Mouse (Mus musculus) thymus, postnatal 4 days (tissue): ENCODE measurements around the gene Cacnb3.

Experiments used
- DNase-seq: peaks from one replicate; pipeline ENCODE4 v3.0.0; 2021

Gene Cacnb3

DNA sequence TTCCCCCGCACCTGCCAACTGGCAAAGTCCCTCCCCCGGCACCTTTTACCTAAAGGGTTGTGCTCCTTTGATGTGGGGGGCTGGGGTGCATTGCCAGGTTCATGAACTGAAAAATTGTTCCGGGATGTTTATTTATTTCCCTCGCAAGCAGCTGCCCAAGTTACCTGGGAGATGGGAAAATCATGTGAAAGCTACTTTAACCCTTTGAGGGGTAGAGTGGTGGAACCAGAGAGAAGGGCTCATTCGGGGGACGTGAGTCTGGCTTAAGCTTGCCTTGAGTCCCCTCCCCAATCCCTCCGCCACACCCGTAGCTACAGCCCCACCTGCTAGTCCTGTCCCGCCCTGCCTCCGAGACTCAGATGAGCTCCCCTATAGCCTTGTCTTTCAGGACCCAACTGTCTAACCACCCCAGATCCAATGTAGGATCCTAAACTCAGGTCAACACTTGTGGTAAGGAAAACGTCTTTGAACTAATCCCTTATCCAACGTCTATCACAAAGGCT is 20.5 kb upstream of the Cacnb3 start:
- DNase-seq: peak; percentile 67

DNA sequence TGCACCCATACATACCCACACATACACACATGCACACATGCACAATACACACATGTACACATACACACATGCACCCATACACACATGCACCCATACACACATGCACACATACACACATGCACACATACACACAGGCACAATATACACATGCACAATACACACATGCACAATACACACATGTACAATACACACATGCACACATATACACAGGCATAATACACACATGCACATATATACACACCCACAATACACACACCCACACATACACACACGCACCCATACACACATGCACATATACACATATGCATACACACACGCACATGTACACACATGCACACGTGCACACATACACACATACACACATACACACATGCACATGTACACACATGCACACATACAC is 18.4 kb upstream of the Cacnb3 start:
- DNase-seq: no peak

DNA sequence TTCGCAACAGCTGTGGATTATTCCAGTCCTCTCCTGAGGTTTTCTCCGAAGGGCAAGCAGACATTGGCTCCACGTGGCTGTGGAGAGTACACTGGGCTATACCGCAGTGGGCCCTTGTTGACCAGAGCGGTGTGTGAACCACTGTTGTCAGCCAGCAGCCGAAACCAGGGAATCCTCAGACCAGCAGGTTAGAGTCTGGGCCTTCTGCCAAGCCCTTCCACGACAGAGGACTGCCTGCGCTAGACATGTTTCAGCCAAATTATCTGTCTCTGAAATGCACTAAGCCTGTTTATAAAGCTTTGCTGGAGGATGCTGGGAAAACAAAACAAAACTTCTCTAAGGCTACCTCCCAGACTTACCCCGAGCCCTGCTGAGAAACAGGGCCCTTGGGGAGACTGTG is 16.1 kb upstream of the Cacnb3 start:
- DNase-seq: no peak

DNA sequence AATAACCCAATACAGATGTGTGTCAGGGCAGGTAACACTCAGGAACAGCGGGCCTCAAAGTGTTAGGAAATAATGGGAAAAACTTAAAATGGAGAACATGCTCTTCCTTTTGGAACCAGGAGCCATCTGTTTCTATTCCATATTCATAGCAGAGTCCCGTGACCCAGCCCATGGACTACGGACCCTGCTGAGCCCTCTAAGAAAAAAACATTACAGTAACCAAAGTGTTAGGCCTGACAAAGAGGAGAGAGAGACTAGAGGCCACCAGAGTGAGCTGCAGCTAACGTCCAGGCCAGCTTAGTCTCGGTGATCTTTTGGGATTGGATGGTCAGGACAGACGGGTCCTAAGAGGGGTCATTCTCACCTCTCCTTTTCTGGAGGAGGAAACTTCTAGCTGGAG is 15.7 kb upstream of the Cacnb3 start:
- DNase-seq: no peak

DNA sequence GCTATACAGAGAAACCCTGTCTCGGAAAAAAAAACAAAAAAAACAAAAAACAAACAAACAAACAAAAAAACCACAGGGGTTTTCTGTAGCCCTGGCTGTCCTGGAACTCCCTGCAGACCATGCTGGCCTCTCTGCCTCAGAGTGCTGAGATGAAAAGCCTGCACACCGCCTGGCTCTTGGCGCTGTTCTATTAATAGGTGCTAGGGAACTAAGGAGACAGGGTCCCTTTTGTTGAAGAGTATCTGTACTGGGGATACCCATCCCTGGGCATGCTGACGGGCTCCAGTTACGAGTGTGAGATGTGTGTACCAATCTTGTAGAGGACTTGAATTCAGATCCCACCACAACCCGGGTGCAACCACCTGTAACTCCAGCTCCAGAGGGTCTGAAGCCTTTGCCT is 14.9 kb upstream of the Cacnb3 start:
- no peak for DNase-seq

DNA sequence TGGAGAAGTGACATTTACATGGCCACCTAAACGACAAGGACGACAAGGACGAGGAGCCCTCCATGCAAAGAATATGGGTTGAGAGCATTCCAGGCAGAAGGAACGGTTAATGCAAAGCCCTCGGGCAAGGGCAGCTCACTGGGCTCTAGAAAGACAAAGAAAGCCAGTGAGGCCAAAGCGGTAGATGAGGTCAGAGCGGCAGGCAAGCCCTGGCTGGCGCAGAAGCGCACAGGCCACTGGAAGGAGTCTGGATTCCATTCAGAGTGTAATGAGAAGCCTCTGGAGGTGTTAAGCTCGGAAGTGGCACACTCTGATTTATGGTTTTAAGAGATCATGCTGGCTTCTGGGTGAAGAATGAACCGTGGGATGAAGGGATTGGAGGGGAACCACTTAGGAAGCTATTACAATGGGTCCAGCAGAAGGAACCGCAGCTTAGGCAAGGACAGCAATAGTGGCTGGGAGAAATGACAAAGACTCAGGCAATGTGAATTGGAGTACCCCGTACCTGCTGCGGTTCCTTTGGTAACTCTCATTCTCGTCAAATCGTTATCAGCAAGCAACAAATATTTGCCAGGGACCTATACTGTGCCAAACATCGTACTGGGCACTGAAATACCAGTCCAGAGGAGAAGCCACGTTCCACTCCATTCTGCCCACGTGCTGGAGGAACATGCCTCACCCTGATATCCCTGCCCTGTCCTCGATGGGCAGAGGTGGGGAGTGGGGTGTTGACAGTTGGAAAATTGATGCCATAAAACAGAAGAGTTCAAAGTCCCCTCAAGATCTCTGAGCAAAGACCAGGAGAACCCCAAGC is 14.1 kb upstream of the Cacnb3 start:
- no peak for DNase-seq

DNA sequence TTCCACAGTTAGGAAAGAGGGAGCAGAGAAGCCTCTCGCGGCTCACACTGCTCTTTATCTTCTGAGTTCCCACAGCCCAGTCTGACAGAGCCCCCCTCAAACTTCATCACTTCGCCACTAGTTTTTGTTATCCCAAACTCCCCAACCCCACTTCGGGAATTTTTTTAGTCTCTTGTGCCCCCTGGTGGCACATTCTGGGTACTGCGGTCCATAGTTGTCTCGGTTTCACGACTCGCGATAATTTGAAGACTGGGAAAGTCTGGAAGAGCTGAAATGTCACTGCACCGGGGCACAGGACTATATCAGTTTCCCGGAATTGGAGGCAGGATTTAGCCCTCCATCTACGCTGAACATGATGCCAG is 13.5 kb upstream of the Cacnb3 start:
- peak; percentile 78 for DNase-seq

DNA sequence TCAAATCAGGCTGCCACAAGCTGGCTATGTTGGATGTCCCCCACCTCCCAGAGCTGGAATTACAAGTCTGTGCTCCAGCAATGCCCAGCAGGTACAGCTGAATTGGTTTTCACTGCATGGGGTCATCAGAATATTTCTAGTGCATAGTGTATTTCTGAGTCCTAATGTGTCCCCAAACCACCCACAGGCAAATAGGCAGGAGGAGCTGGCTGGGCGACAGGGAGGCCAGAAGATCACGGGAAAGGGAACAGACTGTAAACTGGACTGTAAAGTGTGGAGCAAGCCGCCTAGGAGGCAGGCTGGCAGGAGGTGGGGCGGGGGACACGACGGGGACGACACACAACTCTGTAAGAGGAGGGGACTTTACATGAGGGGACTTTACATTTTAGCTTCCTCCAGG is 8.4 kb upstream of the Cacnb3 start:
- DNase-seq: peak; percentile 54

DNA sequence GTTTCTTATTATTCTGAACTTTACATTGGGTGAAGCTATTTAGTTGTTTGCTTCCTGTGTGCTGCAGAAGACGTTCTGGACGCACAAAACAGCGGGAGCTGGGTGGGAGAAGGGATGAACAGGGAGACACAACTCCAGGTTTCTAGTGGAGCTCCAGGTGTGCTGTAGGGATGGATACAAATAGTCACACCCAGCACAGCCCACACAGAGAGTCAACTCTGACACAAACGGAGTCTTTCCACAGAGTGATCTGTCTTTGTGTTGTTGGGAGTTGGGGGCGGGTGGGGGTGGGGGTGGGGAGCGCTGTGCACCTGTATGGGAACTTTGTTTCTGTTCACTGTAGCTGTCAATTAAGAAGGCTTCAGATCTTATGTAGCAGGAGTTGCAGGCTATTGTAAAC is 7.9 kb upstream of the Cacnb3 start:
- peak; percentile 49 for DNase-seq

DNA sequence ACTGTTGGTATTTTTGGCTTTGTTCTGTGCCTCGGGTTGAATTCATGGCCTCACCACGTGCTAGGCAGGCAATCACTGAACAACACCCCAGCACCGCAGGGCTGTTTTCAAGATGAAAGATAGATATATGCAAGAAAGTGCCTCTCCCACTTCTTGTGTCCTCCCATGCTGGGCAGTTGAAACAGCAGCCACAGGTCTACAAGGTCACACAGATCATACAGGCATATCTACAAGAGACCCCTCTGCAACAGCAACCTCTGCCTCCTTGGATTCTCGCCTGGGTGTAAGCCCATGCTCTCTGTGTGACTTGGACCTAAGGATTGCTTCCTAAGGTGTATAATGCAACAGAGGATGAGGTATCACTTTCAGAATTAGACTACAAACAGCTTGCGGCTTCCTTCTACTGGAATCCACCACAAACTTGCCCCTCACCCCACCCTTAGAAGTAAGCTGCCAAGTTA is 7.2 kb upstream of the Cacnb3 start:
- DNase-seq: no peak

DNA sequence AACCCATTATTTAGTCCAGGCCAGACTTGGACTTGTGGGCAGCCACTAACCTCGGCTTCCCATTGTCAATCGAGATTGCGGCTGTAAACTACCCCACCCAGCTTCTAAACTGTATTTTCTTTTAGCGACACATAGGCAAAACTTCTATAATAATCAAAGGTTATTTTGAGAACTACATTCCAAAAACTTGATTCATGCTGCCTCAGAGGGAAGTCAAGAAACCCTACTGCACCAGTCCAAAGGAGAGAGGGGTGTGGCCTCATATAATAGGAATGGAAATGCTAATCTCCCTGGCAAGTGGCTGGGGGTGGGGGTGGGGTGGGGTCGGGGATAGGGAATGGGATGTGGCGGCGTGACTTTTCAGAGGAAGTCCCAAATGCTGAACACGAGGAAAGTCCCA is 4.6 kb upstream of the Cacnb3 start:
- no peak for DNase-seq

DNA sequence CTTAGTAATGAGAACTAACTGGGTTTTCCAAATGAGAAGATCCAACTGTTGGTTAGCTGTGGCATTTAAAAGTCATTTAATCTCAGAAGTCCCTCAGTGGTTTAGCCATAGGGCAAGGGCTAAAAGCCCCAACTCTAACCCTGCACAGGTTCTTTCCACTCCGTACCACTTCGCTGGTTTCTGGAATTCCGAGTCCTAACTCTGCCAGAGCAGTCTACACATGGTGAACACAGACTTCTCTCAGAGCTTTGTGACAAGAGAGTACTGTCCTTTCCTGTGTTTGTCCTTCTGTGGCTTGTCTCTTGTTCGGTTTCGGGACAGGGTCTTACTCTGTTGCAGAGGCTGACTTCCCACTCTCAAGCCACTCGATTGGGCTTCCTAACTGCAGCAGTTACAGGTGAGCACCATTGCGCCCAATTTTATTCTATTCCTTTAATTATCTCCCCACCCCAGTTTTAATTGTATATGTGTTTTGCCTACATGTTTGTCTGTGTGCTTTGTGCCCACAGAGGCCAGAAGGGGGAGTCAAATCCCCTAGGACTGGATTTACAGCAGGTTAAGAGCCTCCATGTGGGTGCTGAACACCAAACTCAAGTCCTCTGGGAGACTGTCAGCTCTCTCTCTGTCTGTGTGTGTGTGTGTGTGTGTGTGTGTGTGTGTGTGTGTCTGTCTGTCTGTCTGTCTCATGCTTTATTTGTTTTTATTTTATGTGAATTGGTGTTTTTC is 4.0 kb upstream of the Cacnb3 start:
- no peak for DNase-seq

DNA sequence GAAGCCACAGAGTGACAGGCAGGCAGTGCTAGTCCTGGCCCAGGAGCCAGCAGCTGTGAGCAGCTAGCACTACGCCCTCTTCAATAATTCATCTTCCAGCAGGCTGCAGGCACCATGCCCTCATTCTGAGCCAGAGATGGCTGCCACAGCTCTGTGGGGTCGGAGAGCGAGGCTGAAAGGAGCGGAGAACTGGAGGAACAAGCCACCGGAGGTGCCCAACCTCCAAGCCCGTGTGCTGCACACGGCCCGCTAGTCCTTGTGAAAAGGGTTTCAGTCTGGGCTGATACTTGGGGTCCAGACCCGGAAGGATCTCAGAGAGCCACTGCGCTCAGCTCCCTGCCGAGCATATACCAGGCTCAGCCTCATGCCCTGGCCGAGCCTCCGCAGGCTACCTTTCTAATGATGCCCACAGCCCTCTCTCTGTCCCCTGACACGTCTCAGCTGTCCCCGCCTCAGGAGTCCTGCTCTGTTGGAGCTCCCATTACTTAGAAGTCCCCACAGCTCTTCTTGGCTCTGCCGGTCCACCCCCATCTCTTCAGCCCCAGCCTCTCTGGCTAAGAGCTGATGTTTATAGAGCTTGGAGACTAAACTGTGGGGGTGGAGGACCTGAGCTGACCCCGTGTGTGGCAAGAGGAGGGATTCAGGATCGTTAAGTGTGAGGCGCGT is 1.9 kb upstream of the Cacnb3 start:
- no peak for DNase-seq

DNA sequence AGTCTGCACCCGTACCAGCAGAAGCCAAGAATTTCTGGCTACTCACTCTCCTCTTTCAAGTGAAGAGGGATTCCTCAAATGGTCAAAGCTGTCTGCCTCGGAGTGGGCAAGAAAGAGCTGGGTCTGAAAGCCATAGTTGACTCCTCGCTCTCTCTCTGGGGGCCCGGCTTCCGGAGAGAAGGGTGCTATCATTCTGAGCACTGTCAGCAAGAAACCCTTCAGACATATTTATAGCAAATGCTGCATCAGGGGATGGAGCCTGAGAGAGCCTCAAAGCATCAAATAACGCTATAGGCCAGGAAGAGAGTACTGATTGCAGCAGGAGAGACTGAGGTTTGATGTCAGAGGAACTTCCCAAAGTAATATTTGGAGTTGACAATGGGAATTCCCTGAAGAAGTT is 1.2 kb upstream of the Cacnb3 start:
- no peak for DNase-seq

DNA sequence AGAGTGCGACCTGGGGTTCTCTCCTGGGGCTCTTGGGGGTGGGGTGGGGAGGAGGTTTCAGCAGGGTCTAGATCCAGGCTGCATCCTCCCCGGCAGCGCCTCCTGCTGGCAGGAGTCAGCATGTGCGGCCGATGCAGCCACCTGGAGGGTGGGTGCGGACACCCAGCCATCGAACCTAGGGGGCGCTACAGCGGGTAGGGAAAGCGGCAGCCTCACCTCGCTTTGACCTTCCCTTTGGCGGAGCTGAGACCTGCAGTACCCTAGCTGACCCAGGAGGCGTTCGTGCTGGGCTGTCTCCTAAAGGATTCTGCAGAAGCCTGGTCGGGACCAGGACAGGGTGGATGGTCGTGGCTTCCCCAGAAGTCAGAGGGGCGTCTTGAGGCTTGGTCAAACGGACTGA is 853 bp downstream of the Cacnb3 start:
- DNase-seq: peak; percentile 97

DNA sequence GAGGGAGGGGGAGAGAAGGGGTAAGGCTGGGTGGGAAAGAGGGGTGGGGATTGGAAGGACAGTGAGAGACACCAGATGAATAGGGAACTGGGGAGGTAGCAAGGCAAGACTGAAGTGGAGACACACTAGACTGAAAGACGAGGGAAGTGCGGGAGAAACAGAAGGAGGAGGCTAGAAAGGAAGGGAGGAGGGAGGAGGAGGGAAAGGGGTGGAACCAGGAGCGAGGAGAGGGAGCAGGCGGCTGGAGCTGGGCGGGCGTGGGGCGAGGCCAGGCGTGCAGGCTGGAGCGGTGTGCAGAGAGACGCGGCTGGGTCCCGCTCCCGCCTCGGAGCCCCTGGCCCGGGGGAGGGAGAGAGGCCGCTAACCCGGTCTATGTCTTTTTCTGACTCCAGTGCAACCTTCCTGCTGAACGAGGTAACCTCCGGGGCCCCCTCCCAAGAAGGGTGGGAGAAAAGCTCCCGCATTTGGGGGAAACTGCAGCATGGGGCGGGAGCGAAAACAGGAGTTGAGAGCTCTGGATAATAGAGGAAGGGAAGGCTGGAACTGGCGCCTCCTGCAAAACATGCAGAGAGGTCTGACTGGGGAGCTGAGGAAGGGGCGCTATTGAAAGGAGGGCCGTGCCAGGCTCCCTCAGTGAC is 1.6 kb downstream of the Cacnb3 start:
- DNase-seq: peak; percentile 49

DNA sequence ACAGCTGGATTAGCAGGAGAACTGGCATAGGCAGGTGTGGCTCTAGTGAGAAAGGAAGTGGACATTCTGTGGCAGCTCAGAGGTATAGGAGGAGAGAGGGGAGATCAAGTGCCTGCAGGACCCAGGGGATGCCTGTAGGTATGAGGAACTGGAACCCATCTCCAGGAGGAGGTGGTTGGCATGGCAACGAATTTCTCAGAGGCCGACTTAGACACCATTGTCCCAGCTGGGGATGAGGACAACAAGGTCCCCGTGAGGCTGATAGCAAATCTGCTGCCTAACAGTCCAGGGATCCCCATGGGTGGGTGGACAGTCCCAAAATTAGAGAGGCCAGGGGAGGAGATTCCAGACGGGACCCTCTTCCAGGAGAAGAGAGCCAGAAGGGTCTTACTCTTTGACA is 2.3 kb downstream of the Cacnb3 start:
- no peak for DNase-seq

DNA sequence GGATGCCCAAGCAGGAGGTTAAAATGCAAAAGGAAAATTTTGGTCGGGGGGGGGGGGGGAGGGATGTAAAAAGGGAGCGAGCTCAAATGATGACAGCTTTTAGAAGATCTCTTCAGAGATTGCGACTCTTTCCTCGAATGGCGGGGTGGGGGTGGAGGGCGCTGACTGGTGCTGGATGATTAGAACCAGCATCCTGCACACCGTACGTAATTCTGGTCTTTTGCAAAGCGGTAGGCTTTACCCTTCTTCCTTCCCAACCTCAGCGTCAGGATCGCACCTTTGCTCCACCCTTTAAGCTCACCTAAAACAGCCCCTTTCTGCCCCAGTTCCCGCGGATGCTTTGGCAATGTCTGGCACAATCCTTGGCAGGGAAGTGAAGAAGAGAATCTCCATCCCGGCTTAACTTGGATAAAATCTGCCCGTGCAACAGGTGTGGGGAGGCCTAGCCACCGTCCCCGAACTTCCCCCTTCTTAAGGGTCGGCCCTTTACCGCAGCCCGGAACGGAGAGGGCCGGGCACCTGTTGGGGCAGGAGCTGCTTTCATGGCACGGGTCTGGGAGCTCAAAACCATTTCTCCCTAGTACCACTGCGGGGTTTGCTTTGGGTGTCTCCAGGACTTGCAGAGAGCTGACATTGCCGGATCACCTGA is 3.3 kb downstream of the Cacnb3 start:
- peak; percentile 43 for DNase-seq

DNA sequence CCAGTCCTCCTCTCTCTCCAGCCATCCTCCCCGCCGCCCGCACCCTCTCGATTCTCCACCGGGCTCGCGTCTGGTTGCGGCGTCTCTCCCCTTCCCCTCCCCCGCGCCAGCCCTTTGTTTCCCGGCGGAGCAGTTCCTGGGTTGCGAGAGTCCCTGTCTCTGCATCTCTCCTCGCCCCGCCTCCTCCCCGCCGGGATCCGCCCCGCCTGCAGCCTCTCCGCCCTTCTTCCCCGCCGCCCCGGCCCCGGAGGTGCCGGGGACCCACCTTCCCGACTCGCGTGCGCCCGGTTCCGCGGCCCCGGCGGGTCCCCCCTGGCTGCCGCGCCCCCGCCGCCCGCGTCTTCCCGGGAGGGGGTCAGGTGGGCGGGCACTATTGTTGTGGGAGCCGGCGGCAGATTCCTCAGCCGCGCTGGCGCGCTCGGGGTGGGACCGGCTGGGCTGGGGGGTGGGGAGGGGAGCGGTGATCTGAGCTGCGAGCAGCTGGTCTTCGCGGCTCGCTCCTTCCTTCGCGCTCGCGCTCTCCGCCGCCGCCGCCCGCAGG is 4.0 kb downstream of the Cacnb3 start:
- DNase-seq: peak; percentile 86

DNA sequence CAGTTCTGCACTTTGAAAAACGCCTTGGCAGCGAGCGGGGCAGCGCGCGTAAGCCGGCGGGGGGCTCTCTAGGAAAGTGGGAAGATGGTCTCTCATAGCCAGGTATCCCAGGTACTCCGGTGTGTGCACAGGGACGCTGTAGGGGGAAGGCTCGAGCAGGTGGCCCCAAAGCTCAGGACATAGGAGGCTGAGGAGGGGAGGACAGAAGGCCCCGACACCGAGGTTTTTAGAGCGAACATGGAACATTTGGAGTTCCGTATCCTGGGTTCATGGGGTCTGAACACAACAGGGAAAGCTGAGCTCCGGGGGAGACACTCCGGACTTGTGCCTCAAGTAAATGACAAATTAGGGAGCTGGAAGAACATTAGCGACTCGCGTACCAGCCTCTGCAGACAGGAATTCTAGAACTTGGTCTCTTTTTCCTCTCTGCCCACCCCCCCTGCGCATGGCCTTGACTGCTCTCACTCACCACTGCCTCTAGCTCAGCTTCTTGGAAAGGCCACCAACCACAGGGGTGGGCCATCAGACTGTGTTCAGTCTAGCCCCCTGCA is 4.7 kb downstream of the Cacnb3 start:
- no peak for DNase-seq

DNA sequence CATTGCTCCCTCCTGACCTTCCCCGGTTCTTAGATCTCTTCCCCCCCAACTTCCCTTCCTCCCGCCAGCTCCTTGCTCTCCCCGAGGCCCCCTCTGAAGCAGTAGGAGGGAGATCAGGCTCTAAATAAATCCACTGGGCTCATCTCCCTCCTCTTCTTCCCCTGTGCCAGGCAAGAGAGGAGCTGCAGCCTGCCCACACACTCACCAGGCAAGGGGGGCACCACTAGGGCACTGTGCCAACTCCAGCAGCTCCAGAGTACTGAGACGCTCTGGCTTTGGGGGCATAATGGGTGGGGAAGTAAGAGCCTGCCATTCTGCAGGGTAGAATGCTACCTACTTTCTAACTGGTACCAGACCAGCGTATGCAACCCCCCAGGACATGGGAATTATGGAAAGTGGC is 5.9 kb downstream of the Cacnb3 start:
- no peak for DNase-seq

DNA sequence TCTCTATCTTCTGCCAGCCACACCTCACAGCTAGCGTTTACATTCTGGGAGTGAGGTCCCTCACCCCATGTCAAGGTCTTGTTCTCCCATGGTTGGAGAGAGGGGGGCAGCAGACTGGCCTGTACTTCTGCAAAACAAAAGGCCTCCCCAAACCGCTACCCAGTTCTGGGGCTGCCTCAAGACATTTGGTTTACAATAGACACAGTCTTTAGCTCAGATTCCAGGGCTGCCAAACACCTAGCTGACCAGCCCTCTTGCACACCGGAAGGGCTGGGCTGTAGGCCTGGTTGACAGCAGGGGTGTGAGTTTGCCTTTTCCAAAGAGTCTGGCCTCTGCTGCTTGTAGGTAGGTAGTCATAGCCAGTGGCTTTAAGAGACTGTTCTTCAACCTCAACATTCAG is 6.5 kb downstream of the Cacnb3 start:
- DNase-seq: no peak
